Mouse (Mus musculus): ENCODE measurements at regions not wholly inside any gene's neighbourhood (a gene's known extent, or its start where the extent isn't known, plus 50 kb on each side); places are given as distances from the start of the nearest gene placed in this dataset.

DNA sequence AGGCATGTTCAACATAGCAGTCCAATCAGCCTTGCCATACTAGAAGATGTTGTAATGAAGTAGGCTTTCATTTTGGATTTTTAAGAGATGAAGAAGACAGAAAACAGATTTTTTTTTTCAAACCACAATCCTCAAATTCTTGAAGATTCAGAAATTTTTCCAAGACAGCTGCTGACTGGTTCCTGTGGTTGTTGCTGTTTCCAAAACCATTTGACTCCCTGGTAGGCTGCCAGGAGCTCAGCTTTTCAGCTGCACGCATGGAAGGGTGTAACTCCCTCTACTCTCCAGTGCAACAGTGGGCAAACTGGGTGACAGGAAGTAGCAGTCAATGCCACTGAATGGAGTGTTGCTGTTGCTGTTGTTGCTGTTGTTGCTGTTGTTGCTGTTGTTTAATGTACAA is 72.4 kb upstream of the Tsc22d2 start:
- H3K4me1 ChIP-seq (ENCODE audit: control insufficient read depth, insufficient read depth, low read length): no peaks in the 10 kb centered on the region
- no peaks in the 10 kb centered on the region for H3K36me3 ChIP-seq (ENCODE audit: control insufficient read depth, insufficient read depth, low read length)
- no peak overlapping the region for H3K27ac ChIP-seq (ENCODE audit: low read depth, low read length)
- WGBS (ENCODE audit: insufficient replicate concordance): 74% methylated on average over 1 of the region's 1 CpGs
- no peak overlapping the region for H3K9ac ChIP-seq (ENCODE audit: low read depth, low read length)
- H3K27me3 ChIP-seq (ENCODE audit: control insufficient read depth, insufficient read depth, low read length): no peaks in the 10 kb centered on the region
- ATAC-seq (replicated peaks; ENCODE audit: insufficient number of reproducible peaks, low FRiP score, low TSS enrichment): no peak
- no peaks in the 10 kb centered on the region for H3K9me3 ChIP-seq (replicated peaks; ENCODE audit: control insufficient read depth, low read length)
- no peak overlapping the region for H3K4me3 ChIP-seq (ENCODE audit: low read depth, low read length)
- H3K4me2 ChIP-seq: no peak overlapping the region

DNA sequence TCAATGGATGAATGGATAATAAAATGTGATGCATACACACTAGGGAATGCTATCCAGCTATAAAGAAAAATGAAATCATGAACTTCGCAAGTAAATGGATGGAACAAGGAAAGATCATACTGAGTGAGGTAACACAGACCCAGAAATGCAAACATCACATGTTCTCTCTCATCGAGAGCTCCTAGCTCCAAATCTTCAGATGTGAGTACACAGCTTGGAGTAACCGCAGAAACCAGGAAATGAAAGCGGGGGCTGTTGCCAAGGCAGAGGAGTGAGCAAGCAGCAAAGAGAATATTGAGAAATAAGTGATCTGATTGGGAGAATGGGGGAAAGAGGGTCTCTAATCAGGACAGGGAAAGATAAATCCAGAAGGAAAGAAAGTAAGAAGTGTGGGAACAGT is 52.0 kb upstream of the Tsc22d2 start:
- no peak overlapping the region for H3K27ac ChIP-seq (ENCODE audit: low read depth, low read length)
- H3K4me3 ChIP-seq (ENCODE audit: low read depth, low read length): no peak overlapping the region
- no peak overlapping the region for H3K9ac ChIP-seq (ENCODE audit: low read depth, low read length)
- no peaks in the 10 kb centered on the region for H3K27me3 ChIP-seq (ENCODE audit: control insufficient read depth, insufficient read depth, low read length)
- peaks cover 11% of the 10 kb centered on the region for H3K4me1 ChIP-seq (ENCODE audit: control insufficient read depth, insufficient read depth, low read length)
- no peaks in the 10 kb centered on the region for H3K36me3 ChIP-seq (ENCODE audit: control insufficient read depth, insufficient read depth, low read length)
- H3K4me2 ChIP-seq: no peak overlapping the region
- ATAC-seq (replicated peaks; ENCODE audit: insufficient number of reproducible peaks, low FRiP score, low TSS enrichment): no peak
- 77% methylated on average over 4 of the region's 4 CpGs for WGBS (ENCODE audit: insufficient replicate concordance)
- H3K9me3 ChIP-seq (replicated peaks; ENCODE audit: control insufficient read depth, low read length): no peaks in the 10 kb centered on the region

DNA sequence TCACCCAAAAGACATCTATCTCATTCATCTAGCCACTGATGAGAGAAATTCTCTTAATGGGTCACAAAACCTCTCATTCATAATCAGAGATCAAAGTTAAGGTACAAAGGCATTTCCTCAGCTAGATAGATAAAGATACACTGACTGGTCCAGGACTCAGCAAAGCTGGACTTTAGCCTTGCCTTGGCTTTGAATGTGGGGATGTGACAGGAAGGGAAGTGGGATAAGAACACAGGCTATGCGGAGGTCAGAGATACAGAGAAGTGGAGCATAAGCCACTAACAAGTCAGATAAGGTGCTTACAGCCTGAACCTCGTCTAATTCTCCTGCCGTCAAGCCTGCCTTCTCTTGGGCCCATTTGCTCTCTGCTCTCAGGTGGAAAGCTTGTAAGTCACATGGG is 50.0 kb upstream of the Tsc22d2 start:
- H3K4me2 ChIP-seq: no peak overlapping the region
- no peaks in the 10 kb centered on the region for H3K27me3 ChIP-seq (ENCODE audit: control insufficient read depth, insufficient read depth, low read length)
- H3K9me3 ChIP-seq (replicated peaks; ENCODE audit: control insufficient read depth, low read length): no peaks in the 10 kb centered on the region
- H3K4me1 ChIP-seq (ENCODE audit: control insufficient read depth, insufficient read depth, low read length): peaks cover 11% of the 10 kb centered on the region
- ATAC-seq (replicated peaks; ENCODE audit: insufficient number of reproducible peaks, low FRiP score, low TSS enrichment): no peak
- H3K9ac ChIP-seq (ENCODE audit: low read depth, low read length): no peak overlapping the region
- 16% methylated on average over 3 of the region's 3 CpGs for WGBS (ENCODE audit: insufficient replicate concordance)
- H3K27ac ChIP-seq (ENCODE audit: low read depth, low read length): no peak overlapping the region
- H3K36me3 ChIP-seq (ENCODE audit: control insufficient read depth, insufficient read depth, low read length): no peaks in the 10 kb centered on the region
- H3K4me3 ChIP-seq (ENCODE audit: low read depth, low read length): no peak overlapping the region
